Mouse (Mus musculus) lung, postnatal 0 days (tissue): Measurements from ENCODE around the gene Srebf2. TPM values are rescaled to one million over a fixed set of nuclear protein-coding genes. Genes with fewer than 3 reads are reported as not detected.

ENCODE experiments used
- ATAC-seq: fragments of 200-750 bp; cut with Nextera tagmentation; 2 replicates; pipeline ENCODE4 v1.8.0; 2017; ENCODE audit warnings: moderate library complexity
- DNase-seq: peaks from one replicate; pipeline ENCODE4 v3.0.0-alpha.2; 2016; ENCODE audit warnings: low spot score
- H3K27ac ChIP-seq: fragments of 300-500 bp; sonication (generic); 2 replicates; pipeline ENCODE4 v1.5.1; 2014; ENCODE audit warnings: antibody characterized with exemption, mild to moderate bottlenecking, low read length, mixed read lengths
- H3K27me3 ChIP-seq: fragments of 300-500 bp; sonication (generic); replicated peaks from 2 replicates; pipeline ENCODE4 v1.6.1; 2014; ENCODE audit warnings: low read length, mixed read lengths; ENCODE audit not compliant: insufficient read depth
- H3K36me3 ChIP-seq: fragments of 300-500 bp; sonication (generic); 2 replicates; pipeline ENCODE4 v1.6.1; 2014; ENCODE audit warnings: low read length, mixed read lengths; ENCODE audit not compliant: insufficient read depth
- H3K4me1 ChIP-seq: fragments of 300-500 bp; sonication (generic); 2 replicates; pipeline ENCODE4 v1.6.1; 2014; ENCODE audit warnings: antibody characterized with exemption, low read depth, low read length, mixed read lengths; ENCODE audit not compliant: insufficient read depth
- H3K4me2 ChIP-seq: fragments of 300-500 bp; sonication (generic); replicated peaks from 2 replicates; pipeline ENCODE4 v1.6.1; 2014; ENCODE audit warnings: low read depth, mild to moderate bottlenecking, low read length, moderate library complexity, mixed read lengths
- H3K4me3 ChIP-seq: fragments of 300-500 bp; sonication (generic); 2 replicates; pipeline ENCODE4 v1.5.1; 2014; ENCODE audit warnings: low read depth, low read length
- H3K9ac ChIP-seq: fragments of 300-500 bp; sonication (generic); replicated peaks from 2 replicates; pipeline ENCODE4 v1.6.1; 2014; ENCODE audit warnings: low read depth, mild to moderate bottlenecking
- H3K9me3 ChIP-seq: fragments of 300-500 bp; sonication (generic); 2 replicates; pipeline ENCODE4 v1.6.1; 2016; ENCODE audit warnings: low read length, mixed read lengths
- CTCF ChIP-seq: IDR thresholded peaks from 2 replicates; pipeline ENCODE4 v1.5.1; 2016; ENCODE audit warnings: antibody characterized with exemption, mild to moderate bottlenecking
- EP300 ChIP-seq: IDR thresholded peaks from 2 replicates; pipeline ENCODE4 v1.6.1; 2016; ENCODE audit warnings: antibody characterized with exemption, mild to moderate bottlenecking, control low read depth
- WGBS: fragments of 180-500 bp; shearing (Covaris S2); extraction: QIAGEN DNeasy Blood & Tissue Kit; methylation state at CpG from one replicate; pipeline ENCODE4 v1.1.7; 2014; 5-methylcytosine and 5-hydroxymethylcytosine counted together
- polyA plus RNA-seq: library from polyadenylated mRNA; unstranded; fragments of >200 nt; fragmentation: Nextera tagmentation; extraction: Ambion mirVana; gene quantifications from 2 replicates; pipeline ENCODE4 v1.2.1, GENCODE M21; 2015

Gene Srebf2
- polyA plus RNA-seq, 1 experiment from 2014 or later = 115 TPM

GRCm38 (mm10) chr15:82172648-82173047 lies 25.7 kb downstream of the Srebf2 start:
- TF ChIP-seq CTCF = no peak
- no peak for TF ChIP-seq EP300
- DNase-seq = no peak
- peaks cover 4% of the 10 kb centered on the region; the same call in 1 of the 2 replicates for H3K4me1 ChIP-seq
- H3K4me2 ChIP-seq = no peak overlapping the region
- no peak overlapping the region for H3K4me3 ChIP-seq
- no peaks in the 10 kb centered on the region for H3K27me3 ChIP-seq
- no peak for ATAC-seq
- no peaks in the 10 kb centered on the region for H3K9me3 ChIP-seq
- 71% methylated on average over 8 of the region's 8 CpGs for WGBS
- H3K36me3 ChIP-seq = peaks cover 44% of the 10 kb centered on the region
- H3K9ac ChIP-seq = no peak overlapping the region
- no peak overlapping the region for H3K27ac ChIP-seq

- WGBS = 91% methylated on average over 9 of the region's 9 CpGs
- H3K4me2 ChIP-seq = no peak overlapping the region
- H3K9me3 ChIP-seq = no peaks in the 10 kb centered on the region
- no peaks in the 10 kb centered on the region for H3K27me3 ChIP-seq
- peaks cover 66% of the 10 kb centered on the region for H3K36me3 ChIP-seq
- H3K9ac ChIP-seq = no peak overlapping the region
- TF ChIP-seq EP300 (no peak), CTCF (no peak)
- H3K4me3 ChIP-seq = no peak overlapping the region
- H3K27ac ChIP-seq = no peak overlapping the region
- no peak for ATAC-seq
- no peaks in the 10 kb centered on the region for H3K4me1 ChIP-seq
- DNase-seq = no peak
Observed at GRCm38 (mm10) chr15:82175091-82175490, 28.1 kb downstream of the Srebf2 start.

GRCm38 (mm10) chr15:82177743-82178290 lies 30.8 kb downstream of the Srebf2 start:
- H3K4me1 ChIP-seq = no peaks in the 10 kb centered on the region
- no peaks in the 10 kb centered on the region for H3K27me3 ChIP-seq
- peaks cover 75% of the 10 kb centered on the region for H3K36me3 ChIP-seq
- no peaks in the 10 kb centered on the region for H3K9me3 ChIP-seq
- no peak overlapping the region for H3K27ac ChIP-seq
- no peak for DNase-seq
- H3K9ac ChIP-seq = no peak overlapping the region
- no peak overlapping the region for H3K4me2 ChIP-seq
- H3K4me3 ChIP-seq = no peak overlapping the region
- whole genome bisulfite sequencing = 82% methylated on average over 7 of the region's 7 CpGs
- no peak for TF ChIP-seq EP300
- TF ChIP-seq CTCF = no peak
- ATAC-seq = no peak

- Histone ChIP-seq H3K4me1 (no peaks in the 10 kb centered on the region), H3K9me3 (no peaks in the 10 kb centered on the region), H3K36me3 (peaks cover 84% of the 10 kb centered on the region), H3K27ac (no peak overlapping the region), H3K27me3 (no peaks in the 10 kb centered on the region), H3K9ac (no peak overlapping the region), H3K4me2 (no peak overlapping the region), H3K4me3 (no peak overlapping the region)
- DNase-seq (no peak), ATAC-seq (no peak)
- WGBS = 84% methylated on average over 5 of the region's 5 CpGs
- TF ChIP-seq CTCF = no peak
- TF ChIP-seq EP300 = no peak
Observed at GRCm38 (mm10) chr15:82181131-82181530, 34.1 kb downstream of the Srebf2 start.

DNA sequence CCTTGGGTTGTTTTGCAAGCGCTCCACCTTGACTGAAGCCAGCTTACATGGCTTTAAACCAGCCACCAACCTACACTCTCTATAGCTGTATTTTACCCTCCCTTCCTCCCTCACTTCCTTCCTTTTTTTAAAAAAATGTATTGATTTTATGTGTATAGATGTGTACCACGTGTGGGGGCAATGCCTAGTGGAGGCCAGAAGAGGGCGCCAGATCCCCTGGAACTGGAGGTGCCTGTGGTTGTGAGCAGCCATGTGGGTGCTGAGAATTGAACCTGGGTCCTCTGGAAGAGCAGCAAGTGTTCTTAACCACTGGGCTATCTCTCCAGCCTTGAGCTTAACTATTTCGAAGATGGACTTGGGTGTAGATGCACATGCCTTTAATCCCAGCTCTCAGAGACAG lies 35.3 kb downstream of the Srebf2 start:
- no peak for TF ChIP-seq EP300
- TF ChIP-seq CTCF = peak; percentile 27
- H3K9me3 ChIP-seq = no peaks in the 10 kb centered on the region
- no peak overlapping the region for H3K4me2 ChIP-seq
- 95% methylated on average over 4 of the region's 4 CpGs for WGBS
- H3K36me3 ChIP-seq = peaks cover 89% of the 10 kb centered on the region
- no peak overlapping the region for H3K4me3 ChIP-seq
- H3K27ac ChIP-seq = no peak overlapping the region
- DNase-seq (no peak), ATAC-seq (no peak)
- H3K4me1 ChIP-seq = no peaks in the 10 kb centered on the region
- no peaks in the 10 kb centered on the region for H3K27me3 ChIP-seq
- no peak overlapping the region for H3K9ac ChIP-seq

DNA sequence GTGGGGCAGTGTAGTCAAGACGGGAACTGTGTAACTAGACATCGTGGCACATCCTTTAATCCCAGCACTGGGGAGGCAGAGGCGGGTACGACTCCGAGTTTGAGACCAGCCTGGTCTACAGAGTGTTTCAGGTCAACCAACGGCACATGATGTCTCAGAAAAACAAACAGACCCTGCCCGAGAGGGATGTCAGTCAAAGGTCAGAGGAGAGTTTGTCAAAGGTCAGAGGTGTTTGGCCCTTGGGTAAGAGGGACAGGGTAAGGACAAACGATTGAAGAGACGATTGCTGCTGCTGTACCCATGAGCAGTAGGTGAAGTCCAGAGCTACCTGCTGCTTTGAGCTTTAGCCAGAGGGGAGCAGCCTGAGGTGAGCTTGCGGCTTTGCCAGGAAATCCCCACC lies 36.6 kb downstream of the Srebf2 start:
- TF ChIP-seq CTCF (no peak), EP300 (no peak)
- no peak overlapping the region for H3K4me3 ChIP-seq
- no peaks in the 10 kb centered on the region for H3K27me3 ChIP-seq
- H3K4me2 ChIP-seq = no peak overlapping the region
- no peak overlapping the region for H3K27ac ChIP-seq
- no peaks in the 10 kb centered on the region for H3K9me3 ChIP-seq
- no peaks in the 10 kb centered on the region for H3K4me1 ChIP-seq
- peaks cover 85% of the 10 kb centered on the region for H3K36me3 ChIP-seq
- no peak overlapping the region for H3K9ac ChIP-seq
- WGBS = 64% methylated on average over 10 of the region's 10 CpGs
- ATAC-seq (no peak), DNase-seq (no peak)

- H3K4me1 ChIP-seq = no peaks in the 10 kb centered on the region
- H3K4me2 ChIP-seq = no peak overlapping the region
- DNase-seq = no peak
- H3K27ac ChIP-seq = no peak overlapping the region
- no peak for TF ChIP-seq EP300
- no peak for TF ChIP-seq CTCF
- H3K9ac ChIP-seq = no peak overlapping the region
- no peak overlapping the region for H3K4me3 ChIP-seq
- 60% methylated on average over 7 of the region's 7 CpGs for WGBS
- no peaks in the 10 kb centered on the region for H3K9me3 ChIP-seq
- no peaks in the 10 kb centered on the region for H3K27me3 ChIP-seq
- ATAC-seq = peak; percentile 28; the same call in 1 of the 2 replicates
- peaks cover 79% of the 10 kb centered on the region for H3K36me3 ChIP-seq
Observed at GRCm38 (mm10) chr15:82184183-82184582, 37.2 kb downstream of the Srebf2 start.
